Mouse (Mus musculus) testis, adult 2 months (tissue): ENCODE measurements around the gene 2310030G06Rik.

Experiments
- CTCF ChIP-seq: fragments of 200-500 bp; IDR thresholded peaks from 2 replicates; pipeline ENCODE4 v1.5.1; 2012; ENCODE audit warnings: low read depth, mild to moderate bottlenecking, inconsistent platforms, low read length, moderate library complexity; ENCODE audit not compliant: control insufficient read depth, insufficient read depth, insufficient replicate concordance
- POLR2A ChIP-seq: fragments of 200-500 bp; IDR thresholded peaks from 2 replicates; pipeline ENCODE4 v1.6.1; 2012; ENCODE audit warnings: low read depth, mild to moderate bottlenecking, inconsistent platforms, low read length, moderate library complexity; ENCODE audit not compliant: control insufficient read depth

DNA sequence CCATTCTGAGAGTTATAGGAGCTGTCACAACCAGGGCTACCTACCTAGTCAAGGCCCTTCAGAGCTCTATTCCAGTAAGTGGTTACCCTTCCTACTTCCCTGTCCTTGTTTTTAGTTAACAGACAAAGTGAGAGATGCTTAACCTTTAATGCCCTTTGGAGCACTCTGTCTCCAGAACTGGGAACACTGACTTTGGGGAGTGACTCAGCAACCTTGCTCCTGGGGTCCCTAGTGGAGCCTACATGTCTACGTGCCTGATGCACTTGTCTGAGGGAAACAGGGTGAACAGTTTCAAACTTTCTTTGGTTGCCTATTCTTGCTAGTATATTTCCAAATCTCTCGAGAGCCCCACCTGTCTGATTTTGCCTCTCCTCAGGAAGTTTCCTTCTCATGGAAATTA lies 3.6 kb downstream of the 2310030G06Rik start:
- TF ChIP-seq POLR2A (no peak), CTCF (no peak)
